Mouse (Mus musculus): Measurements from ENCODE around the gene Nkx6-1.
A peak's percentile ranks its signal among the peaks of the same experiment; 100 is the strongest.

Nkx6-1 gene

DNA sequence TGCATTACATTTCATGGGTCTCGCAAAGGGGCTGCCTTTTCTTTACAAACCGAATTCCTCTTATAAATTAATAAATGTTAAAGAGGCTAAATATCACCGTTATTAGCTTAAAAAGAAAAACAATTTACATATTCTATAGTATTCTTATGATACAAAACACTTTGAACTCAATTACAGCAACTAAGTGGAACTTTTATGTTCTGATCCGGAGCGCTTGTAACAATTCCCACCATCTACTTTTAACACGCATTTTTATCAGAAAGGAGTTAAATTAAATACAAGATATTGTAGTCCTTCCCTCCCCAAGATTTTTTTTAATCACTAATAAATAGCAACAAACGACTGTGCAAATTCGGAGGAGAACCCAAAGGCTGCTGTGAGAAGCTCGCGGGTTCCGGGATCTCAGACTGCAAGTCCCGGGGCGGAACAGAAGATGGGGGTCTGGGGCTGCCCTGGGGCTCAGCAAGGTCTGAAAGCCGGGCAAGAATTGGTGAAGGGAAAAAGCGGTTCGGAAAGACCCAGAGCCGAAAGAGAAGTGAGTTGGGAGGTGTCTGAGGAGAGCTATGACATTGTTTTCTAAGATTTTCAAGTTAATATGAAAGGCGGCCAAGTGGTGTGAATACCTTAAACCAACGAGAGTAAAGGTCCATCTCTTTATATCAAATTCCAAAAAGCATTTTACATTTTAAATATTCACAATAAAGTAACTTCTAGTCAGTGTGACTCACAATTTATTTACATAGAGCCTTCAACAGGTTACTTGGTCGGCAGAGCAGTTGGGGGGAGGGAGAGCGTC lies 6.4 kb downstream of the Nkx6-1 start:
- DNase-seq, result no peak

GRCm38 (mm10) chr5:101657698-101658097 lies 7.1 kb downstream of the Nkx6-1 start:
- DNase-seq, result no peak

- no peak for DNase-seq
These were observed 8.7 kb downstream of the Nkx6-1 start for GRCm38 (mm10) chr5:101656107-101656506.

DNA sequence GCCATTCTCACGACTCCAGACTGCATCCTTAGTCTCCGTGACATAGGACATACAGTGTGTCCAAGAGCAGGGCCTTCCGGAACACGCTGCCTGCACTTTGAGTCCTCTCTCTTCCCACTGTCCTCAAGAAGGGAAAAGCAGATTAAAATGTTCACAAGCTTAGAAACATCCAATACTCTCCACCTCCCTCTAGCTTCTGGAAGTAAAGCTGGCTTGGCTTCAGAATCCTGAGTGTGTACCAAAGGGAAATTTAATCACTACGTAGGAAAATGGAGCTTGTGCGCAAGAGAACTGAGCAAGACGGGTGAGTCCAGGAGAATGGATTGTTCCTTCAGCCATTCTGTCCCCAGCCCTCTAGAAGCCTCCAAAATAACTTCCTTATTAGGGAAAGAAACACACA lies 9.4 kb downstream of the Nkx6-1 start:
- no peak for DNase-seq

DNA sequence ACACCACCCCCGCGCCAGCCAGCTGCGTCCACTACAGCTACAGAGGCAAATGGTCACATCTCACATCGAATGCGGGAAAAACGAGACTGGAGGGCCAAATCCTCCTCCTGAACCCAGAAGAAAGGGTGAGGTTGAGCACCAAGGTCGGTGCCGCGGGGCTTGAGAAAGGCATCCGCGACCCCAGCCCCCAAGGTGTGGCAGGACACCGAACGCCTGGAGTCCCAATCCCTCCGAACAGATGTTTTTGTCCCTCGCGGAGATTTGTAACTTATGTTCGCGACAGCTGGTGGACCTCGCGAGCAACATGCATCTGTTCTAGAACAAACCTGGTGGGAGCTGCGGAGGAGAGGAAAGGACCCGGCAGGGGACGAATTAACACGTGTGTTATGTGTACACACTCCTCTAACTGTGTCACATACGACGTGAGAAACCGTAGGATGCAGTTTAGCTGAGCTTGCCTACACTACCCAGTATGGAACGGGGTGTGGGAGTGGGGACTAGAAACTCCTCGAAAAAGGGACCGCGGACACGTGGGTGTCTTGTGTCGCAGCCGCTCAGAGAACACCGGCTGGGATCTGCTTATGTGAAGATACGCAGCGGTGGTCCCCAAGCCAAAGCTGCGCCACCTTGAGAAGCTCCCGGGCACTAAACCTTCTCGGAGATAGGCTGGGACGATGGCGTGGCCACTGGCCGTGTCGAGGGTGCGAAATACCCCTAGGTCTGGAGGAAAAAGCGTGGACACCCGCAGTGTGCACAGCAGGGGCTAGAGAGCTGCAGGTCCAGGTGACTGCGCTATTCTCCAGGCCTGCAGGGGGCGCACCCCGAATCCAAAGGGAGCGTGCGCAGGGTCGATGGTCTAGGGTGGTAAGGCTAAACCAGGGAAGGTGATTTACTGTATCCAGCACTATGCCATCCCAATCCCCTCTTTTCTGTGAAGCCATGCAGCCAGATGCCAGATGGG lies 16.8 kb downstream of the Nkx6-1 start:
- DNase-seq, result peak; percentile 85

DNA sequence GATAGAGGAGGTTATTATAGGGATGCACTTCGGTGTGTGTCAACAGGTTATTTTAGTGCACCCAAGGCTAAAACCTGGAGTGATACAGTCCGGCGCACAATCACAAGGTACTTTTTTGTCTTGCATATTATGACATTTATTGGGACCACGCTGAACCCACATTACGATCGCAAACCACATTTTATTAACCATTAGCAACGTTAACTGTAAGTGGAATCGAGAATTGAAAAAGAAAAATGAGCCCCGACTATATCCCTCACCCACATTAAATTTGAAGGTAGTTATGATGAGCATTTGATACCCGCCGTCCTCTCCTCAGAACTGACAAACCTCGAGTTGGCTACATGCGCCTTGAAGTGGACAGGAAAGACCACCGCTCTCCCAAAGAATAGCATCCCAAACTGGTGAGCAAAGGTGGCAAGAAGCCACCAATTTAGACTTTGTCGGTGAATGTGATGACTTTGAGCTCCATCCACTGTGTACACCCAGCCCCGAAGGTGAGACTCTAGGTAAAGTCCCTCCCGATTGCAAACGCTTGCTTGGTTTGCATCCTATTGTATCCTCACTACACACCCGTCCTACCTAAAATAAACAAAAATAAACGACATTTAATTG lies 17.7 kb downstream of the Nkx6-1 start:
- peak; percentile 78 for DNase-seq

GRCm38 (mm10) chr5:101645071-101645470 lies 19.7 kb downstream of the Nkx6-1 start:
- peak; percentile 33 for DNase-seq

GRCm38 (mm10) chr5:101638101-101638500 lies 26.7 kb downstream of the Nkx6-1 start:
- DNase-seq, result peak; percentile 72
